Mouse (Mus musculus) bone marrow, adult 2 months (tissue): ENCODE data around the gene Cdon. TPM values are rescaled to one million over a fixed set of nuclear protein-coding genes. Genes with fewer than 3 reads are reported as not detected.

ENCODE experiments used
- H3K27ac ChIP-seq: fragments of 200-500 bp; 2 replicates; pipeline ENCODE4 v1.5.1; 2012; ENCODE audit warnings: low read depth, mild to moderate bottlenecking, control low read depth, inconsistent platforms, low read length; ENCODE audit not compliant: control insufficient read depth, poor library complexity, insufficient read depth
- H3K4me1 ChIP-seq: fragments of 200-500 bp; 2 replicates; pipeline ENCODE4 v1.6.1; 2011; ENCODE audit warnings: low read length; ENCODE audit not compliant: control insufficient read depth, insufficient read depth
- H3K4me3 ChIP-seq: fragments of 200-500 bp; replicated peaks from 2 replicates; pipeline ENCODE3; 2011; ENCODE audit warnings: mild to moderate bottlenecking, low read depth, low read length, control low read depth; ENCODE audit not compliant: control insufficient read depth
- CTCF ChIP-seq: fragments of 200-500 bp; IDR thresholded peaks from 2 replicates; pipeline ENCODE4 v1.5.1; 2011; ENCODE audit warnings: low read length, control low read depth; ENCODE audit not compliant: control insufficient read depth, insufficient read depth
- POLR2A ChIP-seq: fragments of 200-500 bp; IDR thresholded peaks from 2 replicates; pipeline ENCODE4 v1.6.1; 2011; ENCODE audit warnings: low read depth, mild to moderate bottlenecking, control low read depth, low read length, borderline replicate concordance; ENCODE audit not compliant: control insufficient read depth
- WGBS: fragments of 180-500 bp; shearing (Covaris S2); methylation state at CpG from one replicate; pipeline ENCODE4 v1.1.7; 2018; 5-methylcytosine and 5-hydroxymethylcytosine counted together
- polyA plus RNA-seq: library from polyadenylated mRNA; stranded (reverse); fragments of >200 nt; gene quantifications from 2 replicates; pipeline ENCODE4 v1.2.4, GENCODE M21; 2011; ENCODE audit warnings: low replicate concordance; ENCODE audit not compliant: missing spikeins, insufficient read depth, insufficient read length

Gene Cdon
- polyA plus RNA-seq, 1 experiment = 2.8 TPM

DNA sequence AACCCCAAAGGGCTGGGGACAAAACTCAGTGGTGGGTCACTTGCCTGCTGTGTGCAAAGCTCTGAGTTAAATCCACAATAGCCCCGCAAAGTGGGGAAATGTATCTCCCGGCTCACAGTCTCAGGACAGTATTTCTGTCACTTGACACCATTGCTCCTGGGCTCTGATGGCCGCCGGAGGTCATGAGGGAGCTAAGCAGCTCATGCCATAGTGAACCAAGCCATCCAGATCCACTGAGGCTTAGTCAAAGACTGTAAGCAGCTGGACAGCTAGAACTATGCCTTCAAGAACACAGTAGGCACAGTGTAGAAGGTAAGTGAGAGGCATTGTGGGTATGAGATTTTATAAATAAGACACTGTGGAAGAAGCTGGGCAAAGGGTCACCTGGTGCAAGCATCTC, 74.0 kb downstream of the Cdon start:
- TF ChIP-seq CTCF (no peak), POLR2A (no peak)
- H3K27ac ChIP-seq = no peak overlapping the region
- H3K4me1 ChIP-seq = peaks cover 1% of the 10 kb centered on the region
- 79% methylated on average over 4 of the region's 4 CpGs for WGBS
- no peak overlapping the region for H3K4me3 ChIP-seq

DNA sequence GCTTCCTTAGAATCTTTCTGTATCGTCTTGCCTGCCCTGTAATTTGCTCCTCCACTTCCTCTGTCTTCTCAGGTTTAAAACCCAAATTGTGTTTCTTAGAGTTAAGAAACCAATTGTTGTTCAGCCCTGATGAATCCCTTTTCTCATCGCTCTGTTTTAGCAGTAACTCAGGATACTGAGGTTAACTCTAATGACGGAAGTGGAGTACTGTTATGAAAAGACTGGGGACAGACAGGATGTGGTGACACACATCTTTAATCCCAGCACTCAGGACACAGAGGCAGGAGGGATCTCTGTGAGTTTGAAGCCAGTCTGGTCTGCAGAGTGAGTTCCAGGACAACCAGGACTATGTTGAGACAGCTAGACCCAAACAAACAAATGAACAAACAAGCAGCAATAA, 74.5 kb downstream of the Cdon start:
- no peak overlapping the region for H3K4me3 ChIP-seq
- H3K4me1 ChIP-seq = peaks cover 1% of the 10 kb centered on the region
- no peak for TF ChIP-seq POLR2A
- TF ChIP-seq CTCF = no peak
- 16% methylated on average over 3 of the region's 3 CpGs for WGBS
- H3K27ac ChIP-seq = no peak overlapping the region

DNA sequence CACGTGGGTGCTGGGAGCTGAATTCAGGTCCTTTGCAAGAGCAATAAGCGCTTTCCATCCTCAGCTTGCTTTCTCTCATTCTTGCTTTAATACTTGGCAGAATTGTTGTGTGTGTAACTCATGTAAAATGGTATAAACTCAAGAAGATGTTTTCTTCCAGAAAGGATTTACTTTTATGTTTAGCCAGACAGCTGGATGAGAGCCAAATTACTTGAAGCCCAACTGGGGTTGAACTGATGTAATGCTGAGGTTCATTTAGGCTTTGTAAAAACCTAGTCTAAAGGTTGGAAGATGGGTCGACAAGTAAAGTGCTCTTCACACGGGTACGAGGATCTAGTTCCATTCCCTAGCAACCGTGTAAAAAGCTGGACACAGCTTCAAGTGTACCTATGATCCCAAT, 79.0 kb downstream of the Cdon start:
- TF ChIP-seq POLR2A = no peak
- TF ChIP-seq CTCF = no peak
- Histone ChIP-seq H3K27ac (no peak overlapping the region), H3K4me1 (peaks cover under 1% of the 10 kb centered on the region), H3K4me3 (no peak overlapping the region)
- 83% methylated on average over 6 of the region's 6 CpGs for WGBS

DNA sequence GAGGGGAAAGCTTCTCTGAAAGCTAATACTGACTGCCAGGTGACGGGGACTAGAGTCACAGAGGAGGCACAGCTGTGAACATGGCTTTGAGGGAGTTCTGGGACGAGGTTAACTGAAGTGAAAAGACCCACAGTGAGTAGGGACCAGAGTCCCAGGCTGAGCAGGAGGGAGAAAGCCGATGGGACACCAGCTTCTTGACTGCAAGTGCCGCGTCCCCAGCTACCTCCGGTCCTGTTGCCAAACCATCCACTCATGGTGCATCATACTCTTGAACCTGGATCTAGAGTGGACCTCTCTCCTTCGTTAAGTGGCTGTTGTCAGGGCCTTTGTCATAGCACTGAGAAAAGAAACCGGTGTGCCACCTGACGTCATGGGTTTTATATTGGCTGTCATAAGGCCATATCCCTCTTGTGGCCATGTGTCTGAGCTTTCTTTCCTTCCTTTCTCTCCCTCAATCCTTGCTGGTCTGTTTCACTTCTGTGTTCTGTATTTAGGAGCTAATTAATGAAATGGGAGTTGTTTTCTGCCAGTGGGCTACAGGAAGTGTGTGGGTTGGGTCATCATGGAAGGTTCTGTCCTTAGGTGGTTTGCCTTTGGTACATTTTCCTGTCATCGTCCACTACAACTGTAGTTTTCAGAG, 81.6 kb downstream of the Cdon start:
- no peaks in the 10 kb centered on the region for H3K4me1 ChIP-seq
- WGBS = 76% methylated on average over 10 of the region's 10 CpGs
- no peak for TF ChIP-seq POLR2A
- no peak for TF ChIP-seq CTCF
- no peak overlapping the region for H3K27ac ChIP-seq
- no peak overlapping the region for H3K4me3 ChIP-seq

DNA sequence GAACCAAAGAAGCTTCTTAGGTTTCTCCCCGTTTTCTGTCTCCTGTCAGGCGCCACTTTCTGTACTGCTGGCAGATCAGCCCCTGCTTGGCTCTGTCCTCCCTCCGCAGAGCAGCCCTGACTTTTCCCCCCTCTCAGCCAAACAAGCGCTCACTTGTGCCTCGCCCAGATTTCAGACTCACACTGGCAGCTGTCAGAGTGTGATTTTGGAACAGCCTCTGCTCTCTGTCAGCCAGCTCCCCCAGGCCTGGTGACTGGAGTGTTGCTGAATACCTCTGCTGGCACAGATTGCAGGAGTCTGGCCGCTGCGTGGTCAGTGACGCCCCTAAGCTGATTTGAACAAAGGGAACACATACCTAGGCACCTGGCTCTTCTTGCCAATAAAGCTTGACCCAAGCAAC, 87.3 kb downstream of the Cdon start:
- Histone ChIP-seq H3K4me3 (no peak overlapping the region), H3K27ac (no peak overlapping the region), H3K4me1 (no peaks in the 10 kb centered on the region)
- WGBS = 76% methylated on average over 8 of the region's 8 CpGs
- TF ChIP-seq POLR2A (no peak), CTCF (no peak)

DNA sequence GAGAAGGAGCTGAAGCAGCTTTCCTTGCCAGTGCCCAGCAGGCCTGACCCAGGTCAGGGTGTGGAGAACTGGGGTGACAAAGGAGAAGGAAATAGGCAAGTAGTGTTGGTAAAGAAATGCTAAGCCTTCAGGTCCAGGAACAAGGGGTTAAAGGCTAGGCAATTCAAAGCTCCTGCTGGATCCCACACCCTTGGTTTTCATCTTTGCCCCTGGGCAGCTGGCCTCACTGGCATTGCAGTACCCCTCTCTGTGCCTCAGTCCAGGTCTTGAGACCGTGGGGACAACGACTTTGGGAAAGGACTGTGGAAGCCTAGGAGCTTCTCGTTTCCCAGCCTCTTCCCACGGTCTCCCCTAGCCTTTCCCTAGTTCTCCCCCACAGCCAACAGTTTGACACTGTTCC, 93.0 kb downstream of the Cdon start:
- Histone ChIP-seq H3K27ac (no peak overlapping the region), H3K4me1 (no peaks in the 10 kb centered on the region), H3K4me3 (no peak overlapping the region)
- WGBS = 70% methylated on average over 4 of the region's 4 CpGs
- TF ChIP-seq CTCF (no peak), POLR2A (no peak)

DNA sequence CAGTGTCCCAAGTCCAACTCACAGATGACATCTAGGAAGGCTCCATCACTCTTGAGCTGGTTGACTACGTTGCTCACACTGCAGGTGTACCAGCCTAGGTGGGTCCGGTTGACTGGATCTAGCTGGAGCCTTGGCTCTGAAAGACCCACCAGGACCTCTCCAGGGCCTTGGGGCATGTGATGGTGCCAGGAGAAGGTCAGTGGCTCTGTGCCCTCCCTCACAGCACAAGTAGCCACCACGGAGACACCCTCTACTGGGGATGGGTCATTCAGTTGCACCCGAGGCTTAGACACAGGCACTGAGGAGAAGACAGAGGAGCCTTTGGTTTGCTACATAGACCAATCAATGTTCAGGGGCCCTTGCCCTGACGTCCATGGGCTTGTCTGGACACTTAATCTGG, 95.3 kb downstream of the Cdon start:
- Histone ChIP-seq H3K4me1 (no peaks in the 10 kb centered on the region), H3K27ac (no peak overlapping the region), H3K4me3 (no peak overlapping the region)
- WGBS = 73% methylated on average over 5 of the region's 5 CpGs
- TF ChIP-seq POLR2A (no peak), CTCF (no peak)

DNA sequence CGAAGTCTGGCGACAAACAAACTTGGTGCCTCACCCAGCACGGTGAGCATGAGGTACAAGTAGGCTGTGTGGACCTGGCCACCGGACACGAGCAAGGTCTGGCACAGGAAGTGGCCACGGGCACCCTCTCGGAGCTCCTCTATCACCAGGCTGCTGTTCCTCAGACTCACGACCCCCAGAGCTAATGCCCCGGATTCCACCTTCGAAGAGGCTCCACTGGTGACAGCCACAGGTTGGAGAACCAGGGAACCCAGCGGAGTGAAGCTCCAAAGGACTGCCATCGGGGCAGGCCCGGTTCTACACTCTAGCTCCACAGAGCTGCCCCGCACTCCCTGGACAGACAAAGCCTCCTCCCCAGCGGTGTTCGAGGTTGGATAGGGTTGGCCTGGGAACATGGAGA, 95.8 kb downstream of the Cdon start:
- H3K4me3 ChIP-seq = no peak overlapping the region
- TF ChIP-seq POLR2A = no peak
- no peak for TF ChIP-seq CTCF
- H3K27ac ChIP-seq = no peak overlapping the region
- no peaks in the 10 kb centered on the region for H3K4me1 ChIP-seq
- 76% methylated on average over 16 of the region's 16 CpGs for WGBS

DNA sequence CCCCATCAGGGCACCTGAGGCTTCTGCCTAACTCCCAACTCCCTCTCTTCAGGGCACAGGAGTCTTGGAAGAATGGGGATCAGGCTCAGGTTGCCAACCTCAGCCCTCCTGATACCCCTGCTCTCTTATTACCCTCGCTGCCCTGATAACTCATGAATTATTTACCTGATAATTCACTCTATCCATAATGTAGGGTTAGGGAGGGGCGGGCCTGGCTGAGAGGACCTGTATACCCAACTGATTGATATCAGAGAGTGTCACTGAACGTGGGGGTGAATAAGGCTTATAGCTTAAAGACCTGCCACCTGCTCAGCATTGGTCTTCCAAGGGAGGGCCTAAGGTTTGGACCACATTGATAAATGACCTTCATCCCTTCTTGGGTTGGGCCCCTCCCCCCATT, 97.2 kb downstream of the Cdon start, which contains the start of gene Gm1113:
Gene Gm1113 (minus strand): TSS at position 101 of the 400 bp plus-strand sequence.
- Histone ChIP-seq H3K4me1 (no peaks in the 10 kb centered on the region), H3K4me3 (no peak within 1 kb of the TSS), H3K27ac (no peak within 1 kb of the TSS)
- WGBS = 72% methylated on average over 3 of the region's 3 CpGs
- TF ChIP-seq CTCF (no peak), POLR2A (no peak)
